Mouse (Mus musculus) testis, postnatal 14 days (tissue): Measurements from ENCODE around the gene Ifi211.
"Not testable (repeated sequence)": the region's sequence is repeated elsewhere in the genome, so short reads cannot be mapped to it uniquely, and the experiment has no call there.

Experiments
- DNase-seq: peaks from one replicate; pipeline ENCODE4 v3.0.0; 2021; ENCODE audit warnings: low spot score

The Ifi211 gene

GRCm38 (mm10) chr1:173912548-173913255 lies at the start of gene Ifi211:
Gene Ifi211 (minus strand): TSS chr1:173913046.
- DNase-seq, result not testable (repeated sequence)

DNA sequence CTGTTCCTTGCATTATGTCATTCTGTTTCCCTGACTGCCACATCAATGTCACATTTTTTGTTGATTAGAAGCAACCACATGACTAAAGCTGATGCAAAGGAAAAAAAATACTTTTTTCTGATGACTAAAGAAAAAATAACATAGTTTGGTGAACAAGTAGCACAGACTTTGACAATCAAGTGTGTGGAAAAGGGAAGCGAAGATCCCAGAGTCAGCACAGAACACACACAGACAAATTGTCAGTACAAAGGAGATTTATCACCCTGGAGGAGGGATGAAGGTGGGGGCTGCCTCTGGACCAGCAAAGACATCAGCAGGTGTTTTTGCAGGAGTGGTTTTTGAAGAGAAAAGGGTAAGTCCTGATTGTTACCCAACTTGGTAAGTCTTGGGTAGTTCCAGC lies 48.6 kb upstream of the Ifi211 start:
- DNase-seq, result not testable (repeated sequence)

DNA sequence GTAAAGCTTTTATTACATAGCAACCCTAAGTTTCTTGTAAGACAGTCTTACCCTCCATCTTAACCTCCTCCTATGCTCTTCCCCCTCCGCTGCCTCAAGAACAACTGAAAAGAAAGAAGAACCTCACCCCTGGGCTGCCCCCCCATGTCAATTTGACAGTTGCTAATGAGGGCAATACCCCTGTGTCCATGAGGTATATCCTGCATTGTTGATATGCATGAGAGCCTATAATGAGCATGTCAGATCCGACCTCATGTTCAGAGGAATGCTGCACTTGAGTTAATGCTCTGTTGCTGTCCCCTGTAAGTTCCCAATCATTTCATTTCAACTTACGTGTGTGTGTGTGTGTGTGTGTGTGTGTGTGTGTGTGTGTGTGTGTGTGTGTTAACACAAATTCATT lies 47.2 kb upstream of the Ifi211 start:
- not testable (repeated sequence) for DNase-seq

DNA sequence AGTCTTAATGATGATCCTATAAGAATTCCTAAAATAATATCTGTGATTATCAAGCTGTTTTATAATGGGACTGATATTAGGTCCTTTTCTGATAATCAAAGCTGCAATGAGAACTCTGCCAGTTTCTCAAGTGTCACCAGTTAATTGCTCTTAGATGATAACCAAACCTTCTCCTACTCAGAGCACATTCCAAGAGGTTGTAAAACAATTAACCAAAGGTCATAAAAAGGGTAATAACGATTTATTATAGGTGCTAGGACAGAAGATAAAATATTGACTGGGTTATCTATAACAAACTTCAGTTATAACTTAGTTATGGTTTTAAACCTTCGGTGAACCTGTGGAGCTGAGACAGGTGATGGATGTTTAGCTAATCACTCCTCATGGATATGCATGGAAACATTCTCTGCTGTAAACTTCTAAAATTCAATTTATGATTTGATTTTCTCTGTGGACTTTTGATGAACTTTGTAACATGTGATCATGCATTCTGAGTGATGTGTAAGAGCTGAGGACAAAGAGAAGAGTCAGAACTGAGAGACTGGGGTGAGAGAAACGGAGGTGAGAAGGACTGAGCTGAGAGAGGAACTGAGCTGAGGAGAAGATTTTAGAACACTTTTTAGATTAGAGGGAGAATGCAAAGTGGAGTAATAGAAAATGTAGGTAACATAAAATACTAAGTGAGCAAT lies 43.1 kb upstream of the Ifi211 start:
- not testable (repeated sequence) for DNase-seq

GRCm38 (mm10) chr1:173955071-173955796 lies 42.4 kb upstream of the Ifi211 start:
- no peak for DNase-seq

DNA sequence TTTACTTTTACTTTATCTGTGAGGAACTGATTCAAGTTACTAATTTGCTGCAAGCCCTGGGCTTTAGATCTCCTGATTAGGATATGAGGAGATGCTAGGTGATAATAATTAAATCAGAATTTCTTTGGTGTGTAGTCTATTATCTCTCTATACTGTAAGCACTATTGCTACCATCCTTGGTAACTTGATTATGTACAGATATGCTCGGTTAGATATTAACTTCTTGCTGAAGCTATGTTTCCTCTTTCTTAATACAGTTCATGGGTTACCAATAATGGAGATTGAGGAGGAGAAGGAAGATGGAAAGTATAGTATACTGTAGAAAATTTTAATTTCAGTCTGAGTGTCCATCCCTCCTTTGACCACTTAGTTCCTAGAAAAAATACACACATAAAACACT lies 40.7 kb upstream of the Ifi211 start:
- DNase-seq, result no peak

GRCm38 (mm10) chr1:173949044-173949443 lies 36.2 kb upstream of the Ifi211 start:
- not testable (repeated sequence) for DNase-seq

GRCm38 (mm10) chr1:173942780-173943066 lies 29.9 kb upstream of the Ifi211 start:
- DNase-seq, result not testable (repeated sequence)

- not testable (repeated sequence) for DNase-seq
These were observed 29.3 kb upstream of the Ifi211 start, which contains the start of the genes Mndal and Ifi203 for GRCm38 (mm10) chr1:173941924-173942779. Gene Mndal (minus strand): TSS chr1:173942491. Gene Ifi203 (minus strand): TSS chr1:173942672.

DNA sequence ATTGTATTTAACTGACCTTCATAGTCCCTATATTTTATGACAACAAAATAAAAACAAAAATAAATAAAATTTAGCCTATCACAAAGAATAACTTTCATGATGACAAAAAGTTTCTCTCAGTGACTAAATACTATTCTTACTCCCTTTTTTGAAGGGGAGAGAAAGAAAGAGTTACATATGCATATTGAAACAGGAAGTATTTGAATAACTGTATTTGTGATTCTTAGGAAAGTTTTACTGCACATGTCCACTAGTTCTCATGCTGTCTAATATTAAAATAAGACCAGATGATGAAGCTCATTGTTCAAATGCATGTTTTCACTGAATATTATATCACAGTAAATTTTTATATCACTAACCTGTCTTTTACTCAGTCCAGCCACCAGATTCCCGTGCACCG lies 28.7 kb upstream of the Ifi211 start:
- DNase-seq, result not testable (repeated sequence)

GRCm38 (mm10) chr1:173919279-173919678 lies 6.4 kb upstream of the Ifi211 start:
- not testable (repeated sequence) for DNase-seq

- no peak for DNase-seq
These were observed 1.7 kb upstream of the Ifi211 start for GRCm38 (mm10) chr1:173914559-173914958.

DNA sequence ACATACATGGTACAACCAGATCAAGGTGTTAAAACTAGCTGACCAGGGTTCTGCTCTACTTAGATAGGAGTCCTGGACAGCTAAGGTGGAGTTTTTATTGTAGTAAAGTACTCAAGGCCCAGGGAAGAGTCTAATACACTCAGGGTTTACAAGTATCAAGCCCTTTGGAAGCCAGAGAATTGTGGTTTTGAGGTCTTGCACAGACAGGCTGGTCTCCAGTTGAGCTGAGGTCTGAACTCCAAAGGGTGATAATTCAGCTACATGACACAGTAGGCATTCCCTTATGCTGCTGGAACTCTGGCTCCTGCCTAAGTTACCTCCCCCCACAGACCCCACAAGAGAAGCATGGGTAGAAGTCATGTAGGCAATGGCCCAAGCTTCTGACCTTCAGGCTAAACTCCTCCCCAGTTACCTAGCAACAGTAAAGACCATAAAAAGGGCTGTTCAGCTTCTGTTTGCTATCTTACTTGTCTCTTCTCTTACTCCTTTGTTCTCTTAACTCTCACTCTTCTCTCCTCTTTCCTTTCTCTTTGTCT lies 478 bp upstream of the Ifi211 start:
- DNase-seq, result not testable (repeated sequence)

GRCm38 (mm10) chr1:173911808-173912464 lies 910 bp downstream of the Ifi211 start:
- DNase-seq, result no peak

DNA sequence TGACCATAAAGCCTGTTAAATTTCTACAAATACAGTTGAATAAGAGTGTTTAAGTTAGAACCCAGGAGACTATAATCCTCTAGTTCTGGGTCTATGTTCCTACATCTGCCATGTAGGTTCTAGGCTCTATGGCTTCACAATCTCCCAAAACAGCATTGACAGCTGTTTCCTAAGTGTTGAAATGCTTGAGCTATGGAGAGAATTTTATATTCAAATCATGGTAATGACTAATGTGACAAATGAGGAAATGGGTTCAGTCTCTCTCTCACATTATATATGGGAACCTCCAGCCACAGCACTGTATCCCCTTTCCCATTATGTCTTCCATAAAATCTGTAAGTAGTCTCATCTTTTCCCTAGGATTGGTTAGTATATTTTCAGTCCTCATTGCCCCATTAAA lies 4.5 kb downstream of the Ifi211 start:
- not testable (repeated sequence) for DNase-seq

- not testable (repeated sequence) for DNase-seq
These were observed 7.0 kb downstream of the Ifi211 start for GRCm38 (mm10) chr1:173905885-173906284.

DNA sequence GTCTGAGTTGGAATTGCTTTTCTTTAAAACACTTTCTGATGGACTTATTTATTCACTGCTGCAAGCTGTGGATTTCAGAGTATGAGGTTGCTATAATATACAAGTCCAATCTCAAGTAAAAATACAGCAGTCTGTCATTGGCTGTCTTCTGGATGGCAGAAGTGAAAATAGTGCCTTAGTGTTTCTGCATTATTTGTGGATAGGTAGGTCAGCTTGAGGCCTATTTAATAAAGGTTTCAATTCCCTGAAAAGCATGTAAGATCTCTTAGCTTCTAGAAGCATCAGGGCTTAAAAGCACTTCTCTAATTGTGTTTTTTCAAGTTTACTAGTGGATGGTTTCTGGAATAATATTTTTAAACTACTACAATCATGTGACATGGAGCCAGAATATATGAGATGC lies 23.1 kb downstream of the Ifi211 start:
- not testable (repeated sequence) for DNase-seq

DNA sequence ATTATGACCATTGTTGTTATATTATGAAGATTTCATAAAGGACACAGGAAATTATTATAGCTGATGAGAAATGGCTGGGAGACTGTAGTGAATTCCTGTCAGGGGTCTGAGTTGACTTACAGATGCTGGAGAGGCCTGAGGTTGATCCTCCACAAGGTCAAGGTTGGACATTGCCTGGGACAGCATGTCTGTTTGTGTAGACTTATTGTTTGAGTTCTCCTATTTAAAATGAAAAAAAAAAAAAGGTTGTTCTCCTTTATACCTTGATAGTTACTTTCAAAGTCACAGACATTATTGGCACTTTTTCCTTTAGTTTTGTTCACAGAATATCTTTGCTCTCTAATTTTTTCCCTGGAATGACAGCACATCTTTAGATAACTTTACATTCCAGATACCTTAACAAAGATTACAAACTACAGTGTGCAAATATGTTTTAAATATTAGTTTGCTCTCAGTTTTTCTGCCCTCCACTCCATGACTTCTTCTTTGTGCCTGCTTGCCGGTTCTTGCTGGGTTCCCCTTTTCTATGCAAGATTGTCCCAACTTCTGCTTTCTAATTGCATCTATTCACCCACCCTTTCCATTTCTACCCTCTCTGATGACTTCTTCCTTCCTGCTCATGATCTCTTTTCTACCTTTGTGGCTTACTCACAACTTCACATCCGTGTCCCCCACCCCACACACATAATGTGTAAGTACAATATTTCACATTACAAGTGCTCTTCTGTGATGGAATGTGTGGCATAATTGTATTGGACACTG lies 25.6 kb downstream of the Ifi211 start:
- DNase-seq, result not testable (repeated sequence)

- not testable (repeated sequence) for DNase-seq
These were observed 32.7 kb downstream of the Ifi211 start for GRCm38 (mm10) chr1:173880004-173880666.
